Mouse (Mus musculus) thymus, postnatal 14 days (tissue): ENCODE results near the gene Scgb1b18.
"Not testable (repeated sequence)": the region's sequence is repeated elsewhere in the genome, so short reads cannot be mapped to it uniquely, and the experiment has no call there.

ENCODE experiments used
- DNase-seq: peaks from one replicate; pipeline ENCODE4 v3.0.0; 2021

The Scgb1b18 gene

DNA sequence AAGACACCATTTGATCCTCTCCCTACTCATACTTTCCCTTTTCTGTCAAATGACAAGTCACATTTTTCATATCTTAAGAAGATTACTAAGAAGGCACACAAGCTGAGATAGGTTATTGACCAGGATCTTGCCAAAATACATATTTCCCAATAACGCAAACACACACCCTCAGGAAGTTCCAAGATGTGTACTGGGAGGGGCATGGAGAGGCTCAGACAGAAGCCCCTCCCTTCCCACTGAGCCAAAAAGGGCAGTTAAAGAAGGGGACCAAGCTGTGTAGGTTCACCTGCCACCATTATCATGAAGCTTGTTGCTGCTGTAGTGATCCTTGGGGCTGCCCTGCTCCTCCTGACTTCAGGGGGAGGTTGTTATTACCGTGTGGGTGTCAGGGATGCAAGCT is at the start of gene Scgb1b18:
TSS of gene Scgb1b18 (plus strand) at position 301 of the 400 bp plus-strand sequence.
- not testable (repeated sequence) for DNase-seq

DNA sequence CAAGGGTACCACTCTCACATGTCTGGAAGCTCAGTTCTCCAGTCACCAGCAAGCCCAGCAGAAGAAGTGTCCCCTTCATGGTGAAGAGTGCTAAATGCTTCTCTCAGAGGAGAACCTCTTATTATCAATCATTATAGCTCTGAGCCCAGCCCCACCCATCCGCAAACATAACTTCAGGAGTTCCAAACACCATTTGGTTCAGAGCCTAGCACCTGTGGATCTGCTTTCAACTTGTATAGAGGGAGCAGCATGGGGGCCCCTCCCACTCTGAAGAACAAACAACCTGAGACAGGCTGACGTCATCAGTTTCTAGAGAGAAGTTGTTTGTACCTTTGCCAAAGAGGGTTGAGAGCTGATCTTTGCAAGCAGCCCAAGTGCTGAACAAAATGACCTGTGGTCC is 11.6 kb upstream of the Scgb1b18 start, which contains the start of gene Scgb2b18:
TSS of gene Scgb2b18 (minus strand) at position 101 of the 400 bp plus-strand sequence.
- not testable (repeated sequence) for DNase-seq
